Mouse (Mus musculus): ENCODE data around the gene Ubald2. TPM values are rescaled to one million over a fixed set of nuclear protein-coding genes. Genes with fewer than 3 reads are reported as not detected.

Ubald2 gene
- polyA plus RNA-seq, 1 experiment: 159 TPM

GRCm38 (mm10) chr11:116439269-116440240 lies 5.7 kb downstream of the Ubald2 start:
- peaks cover 10% of the 10 kb centered on the region for H3K4me1 ChIP-seq (ENCODE audit: control insufficient read depth, insufficient read depth, low read length)
- TF ChIP-seq POLR2A (IDR thresholded peaks at IDR 0.05; ENCODE audit: borderline replicate concordance, extremely low read depth, low read depth, low read length): no peak
- no peak for TF ChIP-seq CTCF (IDR thresholded peaks at IDR 0.05; ENCODE audit: insufficient read depth, low read length)
- DNase-seq: no peak
- 65% methylated on average over 19 of the region's 19 CpGs for WGBS
- no peak overlapping the region for H3K4me3 ChIP-seq (replicated peaks; ENCODE audit: extremely low read depth, low read depth, low read length)

- no peak for TF ChIP-seq CTCF (IDR thresholded peaks at IDR 0.05; ENCODE audit: insufficient read depth, low read length)
- no peak; the same call in 1 of the 2 replicates for TF ChIP-seq POLR2A (IDR thresholded peaks at IDR 0.05; ENCODE audit: borderline replicate concordance, extremely low read depth, low read depth, low read length)
- 44% methylated on average over 7 of the region's 7 CpGs for WGBS
- H3K4me3 ChIP-seq (replicated peaks; ENCODE audit: extremely low read depth, low read depth, low read length): no peak overlapping the region
- DNase-seq: no peak
- H3K4me1 ChIP-seq (ENCODE audit: control insufficient read depth, insufficient read depth, low read length): peaks cover 10% of the 10 kb centered on the region
These were observed 6.6 kb downstream of the Ubald2 start for GRCm38 (mm10) chr11:116440408-116441068.

- no peak for TF ChIP-seq POLR2A (IDR thresholded peaks at IDR 0.05; ENCODE audit: borderline replicate concordance, extremely low read depth, low read depth, low read length)
- no peak for TF ChIP-seq CTCF (IDR thresholded peaks at IDR 0.05; ENCODE audit: insufficient read depth, low read length)
- DNase-seq: no peak
- WGBS: 70% methylated on average over 15 of the region's 15 CpGs
- peaks cover 8% of the 10 kb centered on the region for H3K4me1 ChIP-seq (ENCODE audit: control insufficient read depth, insufficient read depth, low read length)
- no peak overlapping the region for H3K4me3 ChIP-seq (replicated peaks; ENCODE audit: extremely low read depth, low read depth, low read length)
These were observed 8.4 kb downstream of the Ubald2 start for GRCm38 (mm10) chr11:116442129-116442866.

GRCm38 (mm10) chr11:116442867-116443177 lies 8.9 kb downstream of the Ubald2 start:
- 71% methylated on average over 6 of the region's 6 CpGs for WGBS
- Histone ChIP-seq H3K4me1 (ENCODE audit: control insufficient read depth, insufficient read depth, low read length) (peaks cover 3% of the 10 kb centered on the region), H3K4me3 (replicated peaks; ENCODE audit: extremely low read depth, low read depth, low read length) (no peak overlapping the region)
- no peak for DNase-seq
- TF ChIP-seq CTCF (IDR thresholded peaks at IDR 0.05; ENCODE audit: insufficient read depth, low read length) (no peak), POLR2A (IDR thresholded peaks at IDR 0.05; ENCODE audit: borderline replicate concordance, extremely low read depth, low read depth, low read length) (no peak)

GRCm38 (mm10) chr11:116443311-116443710 lies 9.4 kb downstream of the Ubald2 start:
- TF ChIP-seq CTCF (IDR thresholded peaks at IDR 0.05; ENCODE audit: insufficient read depth, low read length): no peak
- TF ChIP-seq POLR2A (IDR thresholded peaks at IDR 0.05; ENCODE audit: borderline replicate concordance, extremely low read depth, low read depth, low read length): no peak
- Histone ChIP-seq H3K4me1 (ENCODE audit: control insufficient read depth, insufficient read depth, low read length) (peaks cover 3% of the 10 kb centered on the region), H3K4me3 (replicated peaks; ENCODE audit: extremely low read depth, low read depth, low read length) (no peak overlapping the region)
- WGBS: 85% methylated on average over 6 of the region's 6 CpGs
- DNase-seq: no peak

- DNase-seq: no peak
- Histone ChIP-seq H3K4me3 (replicated peaks; ENCODE audit: extremely low read depth, low read depth, low read length) (no peak overlapping the region), H3K4me1 (ENCODE audit: control insufficient read depth, insufficient read depth, low read length) (peaks cover 3% of the 10 kb centered on the region)
- 82% methylated on average over 6 of the region's 6 CpGs for WGBS
- no peak for TF ChIP-seq POLR2A (IDR thresholded peaks at IDR 0.05; ENCODE audit: borderline replicate concordance, extremely low read depth, low read depth, low read length)
- no peak for TF ChIP-seq CTCF (IDR thresholded peaks at IDR 0.05; ENCODE audit: insufficient read depth, low read length)
These were observed 10.0 kb downstream of the Ubald2 start for GRCm38 (mm10) chr11:116443935-116444334.

GRCm38 (mm10) chr11:116445596-116446307 lies 11.9 kb downstream of the Ubald2 start:
- WGBS: 34% methylated on average over 16 of the region's 16 CpGs
- no peak for TF ChIP-seq POLR2A (IDR thresholded peaks at IDR 0.05; ENCODE audit: borderline replicate concordance, extremely low read depth, low read depth, low read length)
- TF ChIP-seq CTCF (IDR thresholded peaks at IDR 0.05; ENCODE audit: insufficient read depth, low read length): peak; percentile 99
- Histone ChIP-seq H3K4me1 (ENCODE audit: control insufficient read depth, insufficient read depth, low read length) (peaks cover 3% of the 10 kb centered on the region), H3K4me3 (replicated peaks; ENCODE audit: extremely low read depth, low read depth, low read length) (no peak overlapping the region)
- peak; percentile 94 for DNase-seq

GRCm38 (mm10) chr11:116446308-116446887 lies 12.5 kb downstream of the Ubald2 start:
- no peak for DNase-seq

More at GRCm38 (mm10) chr11:116446308-116446887, 12.5 kb downstream of the Ubald2 start:
- Histone ChIP-seq H3K4me1 (ENCODE audit: control insufficient read depth, insufficient read depth, low read length) (peaks cover 3% of the 10 kb centered on the region), H3K4me3 (replicated peaks; ENCODE audit: extremely low read depth, low read depth, low read length) (no peak overlapping the region)
- WGBS: 20% methylated on average over 19 of the region's 19 CpGs
- TF ChIP-seq POLR2A (IDR thresholded peaks at IDR 0.05; ENCODE audit: borderline replicate concordance, extremely low read depth, low read depth, low read length): no peak
- no peak for TF ChIP-seq CTCF (IDR thresholded peaks at IDR 0.05; ENCODE audit: insufficient read depth, low read length)

Measured in lung, adult 2 months (tissue).